Mouse (Mus musculus) embryonic facial prominence, embryonic 15.5 days (tissue): ENCODE measurements around the gene Psmd12. TPM values are rescaled to one million over a fixed set of nuclear protein-coding genes. Genes with fewer than 3 reads are reported as not detected.

Source experiments
- ATAC-seq: fragments of 200-750 bp; cut with Nextera tagmentation; 2 replicates; pipeline ENCODE4 v1.8.0; 2017; ENCODE audit warnings: low read depth, moderate TSS enrichment; ENCODE audit not compliant: insufficient number of reproducible peaks, low FRiP score, low TSS enrichment
- H3K27ac ChIP-seq: fragments of 300-500 bp; sonication (generic); replicated peaks from 2 replicates; pipeline ENCODE4 v1.5.1; 2015; ENCODE audit warnings: mild to moderate bottlenecking, inconsistent platforms
- H3K27me3 ChIP-seq: fragments of 300-500 bp; sonication (generic); 2 replicates; pipeline ENCODE4 v1.6.1; 2015; ENCODE audit warnings: inconsistent platforms
- H3K36me3 ChIP-seq: fragments of 300-500 bp; sonication (generic); 2 replicates; pipeline ENCODE4 v1.6.1; 2015; ENCODE audit warnings: mild to moderate bottlenecking, inconsistent platforms
- H3K4me1 ChIP-seq: fragments of 300-500 bp; sonication (generic); 2 replicates; pipeline ENCODE4 v1.6.1; 2015; ENCODE audit warnings: inconsistent platforms
- H3K4me2 ChIP-seq: fragments of 300-500 bp; sonication (generic); replicated peaks from 2 replicates; pipeline ENCODE4 v1.6.1; 2015; ENCODE audit warnings: mild to moderate bottlenecking, inconsistent platforms
- H3K4me3 ChIP-seq: fragments of 300-500 bp; sonication (generic); replicated peaks from 2 replicates; pipeline ENCODE4 v1.5.1; 2015; ENCODE audit warnings: mild to moderate bottlenecking, inconsistent platforms
- H3K9ac ChIP-seq: fragments of 300-500 bp; sonication (generic); 2 replicates; pipeline ENCODE4 v1.6.1; 2015; ENCODE audit warnings: inconsistent platforms
- H3K9me3 ChIP-seq: fragments of 300-500 bp; sonication (generic); replicated peaks from 2 replicates; pipeline ENCODE4 v1.6.1; 2016; ENCODE audit warnings: inconsistent platforms
- WGBS: fragments of 180-500 bp; shearing (Covaris S2); methylation state at CpG from one replicate; pipeline ENCODE4 v1.1.7; 2015; 5-methylcytosine and 5-hydroxymethylcytosine counted together
- polyA plus RNA-seq: library from polyadenylated mRNA; unstranded; fragments of >200 nt; fragmentation: Nextera tagmentation; extraction: Ambion mirVana; gene quantifications from 2 replicates; pipeline ENCODE4 v1.2.1, GENCODE M21; 2015

The Psmd12 gene
- polyA plus RNA-seq, 1 experiment from 2014 or later, result 161 TPM

GRCm38 (mm10) chr11:107516387-107516786 lies 37.1 kb downstream of the Psmd12 start:
- no peak overlapping the region for H3K4me3 ChIP-seq
- H3K9me3 ChIP-seq, result no peaks in the 10 kb centered on the region
- H3K27ac ChIP-seq, result no peak overlapping the region
- no peak for ATAC-seq
- no peaks in the 10 kb centered on the region for H3K27me3 ChIP-seq
- H3K4me2 ChIP-seq, result no peak overlapping the region
- WGBS, result 88% methylated on average over 2 of the region's 2 CpGs
- H3K36me3 ChIP-seq, result no peaks in the 10 kb centered on the region
- no peak overlapping the region for H3K9ac ChIP-seq
- H3K4me1 ChIP-seq, result peaks cover 9% of the 10 kb centered on the region; the same call in 1 of the 2 replicates

- no peaks in the 10 kb centered on the region for H3K4me1 ChIP-seq
- no peak overlapping the region for H3K4me3 ChIP-seq
- H3K27me3 ChIP-seq, result no peaks in the 10 kb centered on the region
- WGBS, result 77% methylated on average over 5 of the region's 5 CpGs
- ATAC-seq, result no peak
- H3K4me2 ChIP-seq, result no peak overlapping the region
- H3K9ac ChIP-seq, result no peak overlapping the region
- H3K27ac ChIP-seq, result no peak overlapping the region
- no peaks in the 10 kb centered on the region for H3K9me3 ChIP-seq
- no peaks in the 10 kb centered on the region for H3K36me3 ChIP-seq
These were observed 39.6 kb downstream of the Psmd12 start for GRCm38 (mm10) chr11:107518645-107519429.

- WGBS, result 70% methylated on average over 1 of the region's 1 CpGs
- ATAC-seq, result no peak
- Histone ChIP-seq H3K9me3 (no peaks in the 10 kb centered on the region), H3K36me3 (no peaks in the 10 kb centered on the region), H3K27me3 (no peaks in the 10 kb centered on the region), H3K9ac (no peak overlapping the region), H3K27ac (no peak overlapping the region), H3K4me2 (no peak overlapping the region), H3K4me1 (no peaks in the 10 kb centered on the region), H3K4me3 (no peak overlapping the region)
These were observed 41.9 kb downstream of the Psmd12 start for GRCm38 (mm10) chr11:107521153-107521552.

GRCm38 (mm10) chr11:107524966-107525365 lies 45.7 kb downstream of the Psmd12 start:
- ATAC-seq, result no peak
- 74% methylated on average over 1 of the region's 1 CpGs for WGBS
- Histone ChIP-seq H3K4me2 (no peak overlapping the region), H3K36me3 (no peaks in the 10 kb centered on the region), H3K9me3 (no peaks in the 10 kb centered on the region), H3K27me3 (no peaks in the 10 kb centered on the region), H3K4me1 (no peaks in the 10 kb centered on the region), H3K9ac (no peak overlapping the region), H3K27ac (no peak overlapping the region), H3K4me3 (no peak overlapping the region)

- H3K9me3 ChIP-seq, result no peaks in the 10 kb centered on the region
- H3K9ac ChIP-seq, result no peak overlapping the region
- 55% methylated on average over 3 of the region's 3 CpGs for WGBS
- H3K4me1 ChIP-seq, result no peaks in the 10 kb centered on the region
- no peak overlapping the region for H3K4me2 ChIP-seq
- ATAC-seq, result no peak
- H3K27me3 ChIP-seq, result no peaks in the 10 kb centered on the region
- no peak overlapping the region for H3K4me3 ChIP-seq
- H3K36me3 ChIP-seq, result no peaks in the 10 kb centered on the region
- no peak overlapping the region for H3K27ac ChIP-seq
These were observed 48.3 kb downstream of the Psmd12 start for GRCm38 (mm10) chr11:107527632-107528031.

- peak overlapping the region; percentile 1; the same call in 1 of the 2 replicates for H3K27ac ChIP-seq
These were observed 50.0 kb downstream of the Psmd12 start for GRCm38 (mm10) chr11:107529320-107529719.

GRCm38 (mm10) chr11:107531445-107531844 lies 52.2 kb downstream of the Psmd12 start:
- H3K4me2 ChIP-seq, result no peak overlapping the region
- WGBS, result 73% methylated on average over 4 of the region's 4 CpGs
- no peak overlapping the region for H3K27ac ChIP-seq
- H3K27me3 ChIP-seq, result no peaks in the 10 kb centered on the region
- H3K36me3 ChIP-seq, result no peaks in the 10 kb centered on the region
- H3K4me3 ChIP-seq, result no peak overlapping the region
- no peaks in the 10 kb centered on the region for H3K9me3 ChIP-seq
- no peaks in the 10 kb centered on the region for H3K4me1 ChIP-seq
- ATAC-seq, result no peak
- no peak overlapping the region for H3K9ac ChIP-seq

More at GRCm38 (mm10) chr11:107529320-107529719, 50.0 kb downstream of the Psmd12 start:
- Histone ChIP-seq H3K4me3 (no peak overlapping the region), H3K36me3 (no peaks in the 10 kb centered on the region), H3K9ac (no peak overlapping the region), H3K27me3 (no peaks in the 10 kb centered on the region), H3K9me3 (no peaks in the 10 kb centered on the region), H3K4me2 (no peak overlapping the region), H3K4me1 (no peaks in the 10 kb centered on the region)
- ATAC-seq, result no peak
- WGBS, result 33% methylated on average over 8 of the region's 8 CpGs

- WGBS, result 29% methylated on average over 5 of the region's 5 CpGs
- Histone ChIP-seq H3K9ac (no peak overlapping the region), H3K4me1 (no peaks in the 10 kb centered on the region), H3K9me3 (no peaks in the 10 kb centered on the region), H3K27me3 (no peaks in the 10 kb centered on the region), H3K27ac (no peak overlapping the region), H3K4me2 (no peak overlapping the region), H3K4me3 (no peak overlapping the region), H3K36me3 (no peaks in the 10 kb centered on the region)
- ATAC-seq, result no peak
These were observed 53.0 kb downstream of the Psmd12 start for GRCm38 (mm10) chr11:107532271-107532670.

GRCm38 (mm10) chr11:107538994-107539393 lies 59.7 kb downstream of the Psmd12 start:
- H3K36me3 ChIP-seq, result no peaks in the 10 kb centered on the region
- H3K4me1 ChIP-seq, result no peaks in the 10 kb centered on the region
- no peak overlapping the region for H3K9ac ChIP-seq
- ATAC-seq, result no peak
- no peaks in the 10 kb centered on the region for H3K27me3 ChIP-seq
- no peak overlapping the region for H3K4me2 ChIP-seq
- no peak overlapping the region for H3K4me3 ChIP-seq
- WGBS, result 89% methylated on average over 4 of the region's 4 CpGs
- no peaks in the 10 kb centered on the region for H3K9me3 ChIP-seq
- no peak overlapping the region for H3K27ac ChIP-seq

- H3K4me3 ChIP-seq, result no peak overlapping the region
- no peaks in the 10 kb centered on the region for H3K9me3 ChIP-seq
- H3K36me3 ChIP-seq, result no peaks in the 10 kb centered on the region
- 45% methylated on average over 1 of the region's 1 CpGs for WGBS
- H3K9ac ChIP-seq, result no peak overlapping the region
- H3K4me1 ChIP-seq, result no peaks in the 10 kb centered on the region
- H3K27me3 ChIP-seq, result no peaks in the 10 kb centered on the region
- H3K4me2 ChIP-seq, result no peak overlapping the region
- no peak for ATAC-seq
- H3K27ac ChIP-seq, result no peak overlapping the region
These were observed 61.1 kb downstream of the Psmd12 start for GRCm38 (mm10) chr11:107540339-107540738.

- H3K27ac ChIP-seq, result no peak overlapping the region
- no peak for ATAC-seq
- peaks cover 14% of the 10 kb centered on the region; the same call in 1 of the 2 replicates for H3K36me3 ChIP-seq
- peaks cover 14% of the 10 kb centered on the region; the same call in 1 of the 2 replicates for H3K4me1 ChIP-seq
- no peaks in the 10 kb centered on the region for H3K27me3 ChIP-seq
- peak overlapping the region; percentile 100 for H3K4me2 ChIP-seq
- no peaks in the 10 kb centered on the region for H3K9me3 ChIP-seq
- 24% methylated on average over 13 of the region's 13 CpGs for WGBS
- peak overlapping the region; percentile 90 for H3K4me3 ChIP-seq
- H3K9ac ChIP-seq, result no peak overlapping the region
These were observed 66.6 kb downstream of the Psmd12 start for GRCm38 (mm10) chr11:107545747-107546476.
